Mouse (Mus musculus) MN1 (cell line): ENCODE data around the gene 4930402F06Rik.

ENCODE experiments used
- DNase-seq: peaks from one replicate; pipeline ENCODE4 v3.0.0-alpha.2; 2016; ENCODE audit warnings: low spot score

The 4930402F06Rik gene

GRCm38 (mm10) chr2:35416473-35416872, 19.5 kb upstream of the 4930402F06Rik start:
- DNase-seq = no peak

- no peak for DNase-seq
Observed at GRCm38 (mm10) chr2:35412810-35413209, 15.8 kb upstream of the 4930402F06Rik start.

GRCm38 (mm10) chr2:35412246-35412645, 15.3 kb upstream of the 4930402F06Rik start:
- no peak for DNase-seq

- no peak for DNase-seq
Observed at GRCm38 (mm10) chr2:35411640-35412190, 14.7 kb upstream of the 4930402F06Rik start.

GRCm38 (mm10) chr2:35409466-35409865, 12.5 kb upstream of the 4930402F06Rik start:
- DNase-seq = no peak

GRCm38 (mm10) chr2:35408409-35409110, 11.6 kb upstream of the 4930402F06Rik start:
- no peak for DNase-seq

- DNase-seq = no peak
Observed at GRCm38 (mm10) chr2:35407878-35408277, 10.9 kb upstream of the 4930402F06Rik start.

- no peak for DNase-seq
Observed at GRCm38 (mm10) chr2:35407266-35407665, 10.3 kb upstream of the 4930402F06Rik start.

- DNase-seq = no peak
Observed at GRCm38 (mm10) chr2:35406611-35407010, 9.6 kb upstream of the 4930402F06Rik start.

- DNase-seq = no peak
Observed at GRCm38 (mm10) chr2:35402391-35402790, 5.4 kb upstream of the 4930402F06Rik start.

GRCm38 (mm10) chr2:35400739-35401138, 3.8 kb upstream of the 4930402F06Rik start:
- no peak for DNase-seq

- no peak for DNase-seq
Observed at GRCm38 (mm10) chr2:35398184-35398828, 1.3 kb upstream of the 4930402F06Rik start.

- peak; percentile 80 for DNase-seq
Observed at GRCm38 (mm10) chr2:35397590-35398173, 707 bp upstream of the 4930402F06Rik start.

GRCm38 (mm10) chr2:35385441-35385871, 11.5 kb downstream of the 4930402F06Rik start:
- DNase-seq = no peak

GRCm38 (mm10) chr2:35379306-35379705, 17.7 kb downstream of the 4930402F06Rik start:
- no peak for DNase-seq

GRCm38 (mm10) chr2:35377600-35377999, 19.4 kb downstream of the 4930402F06Rik start:
- DNase-seq = no peak

GRCm38 (mm10) chr2:35373003-35373402, 24.0 kb downstream of the 4930402F06Rik start:
- peak; percentile 56 for DNase-seq

GRCm38 (mm10) chr2:35370686-35371085, 26.3 kb downstream of the 4930402F06Rik start:
- no peak for DNase-seq

- DNase-seq = no peak
Observed at GRCm38 (mm10) chr2:35367629-35368028, 29.3 kb downstream of the 4930402F06Rik start, which contains the start of gene 4930568D16Rik. Gene 4930568D16Rik (minus strand): TSS chr2:35367729.

GRCm38 (mm10) chr2:35349184-35349583, 47.8 kb downstream of the 4930402F06Rik start:
- peak; percentile 74 for DNase-seq

GRCm38 (mm10) chr2:35345984-35346383, 51.0 kb downstream of the 4930402F06Rik start:
- DNase-seq = no peak

GRCm38 (mm10) chr2:35342605-35343004, 54.4 kb downstream of the 4930402F06Rik start:
- DNase-seq = peak; percentile 76

- no peak for DNase-seq
Observed at GRCm38 (mm10) chr2:35338707-35339106, 58.3 kb downstream of the 4930402F06Rik start.
